Mouse (Mus musculus) lung, postnatal 0 days (tissue): ENCODE data around the gene Fxyd5. TPM values are rescaled to one million over a fixed set of nuclear protein-coding genes. Genes with fewer than 3 reads are reported as not detected.

Source experiments
- ATAC-seq: fragments of 200-750 bp; cut with Nextera tagmentation; 2 replicates; pipeline ENCODE4 v1.8.0; 2017; ENCODE audit warnings: moderate library complexity
- DNase-seq: peaks from one replicate; pipeline ENCODE4 v3.0.0-alpha.2; 2016; ENCODE audit warnings: low spot score
- H3K27ac ChIP-seq: fragments of 300-500 bp; sonication (generic); 2 replicates; pipeline ENCODE4 v1.5.1; 2014; ENCODE audit warnings: antibody characterized with exemption, mild to moderate bottlenecking, low read length, mixed read lengths
- H3K27me3 ChIP-seq: fragments of 300-500 bp; sonication (generic); replicated peaks from 2 replicates; pipeline ENCODE4 v1.6.1; 2014; ENCODE audit warnings: low read length, mixed read lengths; ENCODE audit not compliant: insufficient read depth
- H3K36me3 ChIP-seq: fragments of 300-500 bp; sonication (generic); 2 replicates; pipeline ENCODE4 v1.6.1; 2014; ENCODE audit warnings: low read length, mixed read lengths; ENCODE audit not compliant: insufficient read depth
- H3K4me1 ChIP-seq: fragments of 300-500 bp; sonication (generic); 2 replicates; pipeline ENCODE4 v1.6.1; 2014; ENCODE audit warnings: antibody characterized with exemption, low read depth, low read length, mixed read lengths; ENCODE audit not compliant: insufficient read depth
- H3K4me2 ChIP-seq: fragments of 300-500 bp; sonication (generic); replicated peaks from 2 replicates; pipeline ENCODE4 v1.6.1; 2014; ENCODE audit warnings: low read depth, mild to moderate bottlenecking, low read length, moderate library complexity, mixed read lengths
- H3K4me3 ChIP-seq: fragments of 300-500 bp; sonication (generic); 2 replicates; pipeline ENCODE4 v1.5.1; 2014; ENCODE audit warnings: low read depth, low read length
- H3K9ac ChIP-seq: fragments of 300-500 bp; sonication (generic); replicated peaks from 2 replicates; pipeline ENCODE4 v1.6.1; 2014; ENCODE audit warnings: low read depth, mild to moderate bottlenecking
- H3K9me3 ChIP-seq: fragments of 300-500 bp; sonication (generic); 2 replicates; pipeline ENCODE4 v1.6.1; 2016; ENCODE audit warnings: low read length, mixed read lengths
- CTCF ChIP-seq: IDR thresholded peaks from 2 replicates; pipeline ENCODE4 v1.5.1; 2016; ENCODE audit warnings: antibody characterized with exemption, mild to moderate bottlenecking
- EP300 ChIP-seq: IDR thresholded peaks from 2 replicates; pipeline ENCODE4 v1.6.1; 2016; ENCODE audit warnings: antibody characterized with exemption, mild to moderate bottlenecking, control low read depth
- WGBS: fragments of 180-500 bp; shearing (Covaris S2); extraction: QIAGEN DNeasy Blood & Tissue Kit; methylation state at CpG from one replicate; pipeline ENCODE4 v1.1.7; 2014; 5-methylcytosine and 5-hydroxymethylcytosine counted together
- polyA plus RNA-seq: library from polyadenylated mRNA; unstranded; fragments of >200 nt; fragmentation: Nextera tagmentation; extraction: Ambion mirVana; gene quantifications from 2 replicates; pipeline ENCODE4 v1.2.1, GENCODE M21; 2015

The Fxyd5 gene
- polyA plus RNA-seq, 1 experiment from 2014 or later = 206 TPM

- TF ChIP-seq EP300 (no peak), CTCF (no peak)
- H3K36me3 ChIP-seq = no peaks in the 10 kb centered on the region
- no peak overlapping the region for H3K4me2 ChIP-seq
- no peaks in the 10 kb centered on the region for H3K9me3 ChIP-seq
- no peak overlapping the region for H3K4me3 ChIP-seq
- no peak overlapping the region for H3K9ac ChIP-seq
- ATAC-seq (no peak), DNase-seq (no peak)
- no peak overlapping the region for H3K27ac ChIP-seq
- no peaks in the 10 kb centered on the region for H3K4me1 ChIP-seq
- WGBS = 28% methylated on average over 9 of the region's 9 CpGs
- H3K27me3 ChIP-seq = no peaks in the 10 kb centered on the region
Measured at GRCm38 (mm10) chr7:31072326-31072725, 30.0 kb upstream of the Fxyd5 start.

- H3K9me3 ChIP-seq = no peaks in the 10 kb centered on the region
- DNase-seq (no peak), ATAC-seq (no peak)
- no peaks in the 10 kb centered on the region for H3K4me1 ChIP-seq
- no peak overlapping the region for H3K4me2 ChIP-seq
- H3K27ac ChIP-seq = no peak overlapping the region
- no peak for TF ChIP-seq CTCF
- no peak for TF ChIP-seq EP300
- H3K27me3 ChIP-seq = no peaks in the 10 kb centered on the region
- H3K4me3 ChIP-seq = no peak overlapping the region
- H3K9ac ChIP-seq = no peak overlapping the region
- no peaks in the 10 kb centered on the region for H3K36me3 ChIP-seq
- WGBS = 74% methylated on average over 6 of the region's 6 CpGs
Measured at GRCm38 (mm10) chr7:31070324-31070723, 28.0 kb upstream of the Fxyd5 start.

- no peak for DNase-seq
Measured at GRCm38 (mm10) chr7:31069491-31069890, 27.2 kb upstream of the Fxyd5 start.

GRCm38 (mm10) chr7:31067836-31068235, 25.6 kb upstream of the Fxyd5 start:
- no peaks in the 10 kb centered on the region for H3K27me3 ChIP-seq
- H3K4me1 ChIP-seq = no peaks in the 10 kb centered on the region
- DNase-seq (peak; percentile 44), ATAC-seq (peak; percentile 43)
- 32% methylated on average over 5 of the region's 5 CpGs for WGBS
- H3K36me3 ChIP-seq = no peaks in the 10 kb centered on the region
- H3K4me2 ChIP-seq = no peak overlapping the region
- no peak overlapping the region for H3K4me3 ChIP-seq
- no peak overlapping the region for H3K27ac ChIP-seq
- no peak overlapping the region for H3K9ac ChIP-seq
- no peaks in the 10 kb centered on the region for H3K9me3 ChIP-seq
- TF ChIP-seq EP300 = no peak
- TF ChIP-seq CTCF = no peak

More at GRCm38 (mm10) chr7:31069491-31069890, 27.2 kb upstream of the Fxyd5 start:
- no peak for ATAC-seq
- Histone ChIP-seq H3K27ac (no peak overlapping the region), H3K4me1 (no peaks in the 10 kb centered on the region), H3K4me3 (no peak overlapping the region), H3K4me2 (no peak overlapping the region), H3K36me3 (no peaks in the 10 kb centered on the region), H3K9ac (no peak overlapping the region), H3K9me3 (no peaks in the 10 kb centered on the region), H3K27me3 (no peaks in the 10 kb centered on the region)
- TF ChIP-seq CTCF = no peak
- no peak for TF ChIP-seq EP300
- 81% methylated on average over 14 of the region's 14 CpGs for WGBS

- H3K27me3 ChIP-seq = no peaks in the 10 kb centered on the region
- H3K36me3 ChIP-seq = no peaks in the 10 kb centered on the region
- H3K9ac ChIP-seq = no peak overlapping the region
- DNase-seq (no peak), ATAC-seq (no peak)
- H3K27ac ChIP-seq = no peak overlapping the region
- H3K4me1 ChIP-seq = no peaks in the 10 kb centered on the region
- WGBS = 77% methylated on average over 12 of the region's 12 CpGs
- TF ChIP-seq CTCF (no peak), EP300 (no peak)
- no peak overlapping the region for H3K4me3 ChIP-seq
- no peaks in the 10 kb centered on the region for H3K9me3 ChIP-seq
- H3K4me2 ChIP-seq = no peak overlapping the region
Measured at GRCm38 (mm10) chr7:31063074-31063560, 20.8 kb upstream of the Fxyd5 start.

- Histone ChIP-seq H3K4me2 (no peak overlapping the region), H3K4me1 (no peaks in the 10 kb centered on the region), H3K4me3 (no peak overlapping the region), H3K27ac (no peak overlapping the region), H3K9ac (no peak overlapping the region), H3K36me3 (no peaks in the 10 kb centered on the region), H3K27me3 (no peaks in the 10 kb centered on the region), H3K9me3 (no peaks in the 10 kb centered on the region)
- DNase-seq (no peak), ATAC-seq (no peak)
- 90% methylated on average over 7 of the region's 7 CpGs for whole genome bisulfite sequencing
- TF ChIP-seq EP300 = no peak
- TF ChIP-seq CTCF = no peak
Measured at GRCm38 (mm10) chr7:31060621-31061010, 18.3 kb upstream of the Fxyd5 start.
